Mouse (Mus musculus) thymus, adult 18-20 months (tissue): ENCODE measurements around the gene Osbpl2.

Experiments used
- DNase-seq, 2 experiments: peaks; one replicate each; pipeline ENCODE4 v3.0.0; 2022; ENCODE audit warnings: mixed read lengths in 2 of 2

Osbpl2 gene

DNA sequence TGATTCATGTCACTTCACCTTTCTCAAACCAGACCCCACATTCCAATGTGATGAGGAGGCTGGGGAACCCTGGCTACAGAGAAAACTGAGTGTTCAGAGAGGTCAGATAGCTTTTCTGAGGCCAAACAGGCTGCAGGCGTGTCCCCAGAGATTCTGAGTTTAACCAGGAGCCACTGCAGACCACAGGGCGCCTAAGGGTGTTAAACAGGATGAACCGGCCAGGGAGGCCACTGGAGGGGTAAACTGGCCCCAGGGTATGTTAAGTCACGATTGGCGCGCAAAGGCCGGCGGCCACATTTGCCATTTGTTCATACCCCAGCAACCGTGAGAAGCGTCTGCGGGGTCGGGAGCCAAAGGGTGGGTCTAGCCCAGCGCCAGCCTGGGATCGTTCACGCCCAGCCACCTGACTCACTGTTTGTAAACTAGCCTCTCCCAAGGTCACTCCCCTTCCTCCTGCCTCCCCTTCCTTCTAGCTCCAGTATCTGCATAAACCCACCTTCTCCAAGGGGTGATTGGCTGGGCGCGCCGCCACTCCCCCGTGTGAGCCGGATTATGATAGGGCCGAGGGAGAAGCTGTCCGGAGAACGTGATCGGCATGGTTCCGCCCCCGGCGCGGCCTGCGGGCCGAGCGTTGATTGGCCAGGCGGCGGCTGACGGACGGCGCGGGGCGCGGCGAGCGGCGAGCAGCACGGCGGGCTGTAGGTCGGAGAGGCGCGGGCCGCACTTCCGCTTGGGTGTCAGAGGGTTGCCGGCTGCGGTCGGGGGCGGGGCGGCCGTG is at the start of gene Osbpl2:
Gene Osbpl2 (plus strand): TSS at position 646 of the 778 bp plus-strand sequence.
- peak; percentile 99 for DNase-seq

DNA sequence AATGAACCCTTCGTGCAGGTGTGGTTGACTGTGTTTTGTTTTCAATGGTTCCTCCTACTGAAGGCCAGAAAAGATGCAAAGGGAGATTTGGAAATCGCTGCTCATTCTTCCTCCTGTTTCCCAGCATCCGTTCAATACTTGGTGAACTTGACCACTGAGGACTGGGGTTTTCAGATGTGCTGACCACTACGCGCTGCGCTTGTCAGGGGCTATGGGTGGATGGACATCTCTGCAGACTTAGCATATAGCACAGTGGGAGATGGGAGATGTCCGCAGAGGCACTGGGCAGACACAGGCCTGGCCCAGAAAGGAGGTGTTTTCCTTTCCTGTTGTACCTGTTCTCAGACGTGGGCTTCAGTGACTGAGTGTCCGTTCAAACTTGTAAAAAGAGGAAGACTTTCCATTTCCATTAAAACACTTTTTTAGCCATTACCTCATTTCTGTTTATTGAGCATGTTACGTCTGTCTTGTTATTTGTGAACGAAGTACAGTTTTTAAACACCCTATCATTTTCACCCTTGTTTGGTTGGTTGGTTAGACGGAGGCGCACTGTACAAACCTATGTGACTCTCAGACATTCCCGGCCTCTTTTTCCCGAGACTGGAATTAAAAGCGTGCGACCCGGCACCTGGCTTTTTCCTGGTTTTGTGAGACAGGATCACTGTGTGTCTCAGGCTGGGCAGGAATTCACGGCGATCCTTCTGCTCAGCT is 49.2 kb upstream of the Osbpl2 start:
- DNase-seq, result no peak

DNA sequence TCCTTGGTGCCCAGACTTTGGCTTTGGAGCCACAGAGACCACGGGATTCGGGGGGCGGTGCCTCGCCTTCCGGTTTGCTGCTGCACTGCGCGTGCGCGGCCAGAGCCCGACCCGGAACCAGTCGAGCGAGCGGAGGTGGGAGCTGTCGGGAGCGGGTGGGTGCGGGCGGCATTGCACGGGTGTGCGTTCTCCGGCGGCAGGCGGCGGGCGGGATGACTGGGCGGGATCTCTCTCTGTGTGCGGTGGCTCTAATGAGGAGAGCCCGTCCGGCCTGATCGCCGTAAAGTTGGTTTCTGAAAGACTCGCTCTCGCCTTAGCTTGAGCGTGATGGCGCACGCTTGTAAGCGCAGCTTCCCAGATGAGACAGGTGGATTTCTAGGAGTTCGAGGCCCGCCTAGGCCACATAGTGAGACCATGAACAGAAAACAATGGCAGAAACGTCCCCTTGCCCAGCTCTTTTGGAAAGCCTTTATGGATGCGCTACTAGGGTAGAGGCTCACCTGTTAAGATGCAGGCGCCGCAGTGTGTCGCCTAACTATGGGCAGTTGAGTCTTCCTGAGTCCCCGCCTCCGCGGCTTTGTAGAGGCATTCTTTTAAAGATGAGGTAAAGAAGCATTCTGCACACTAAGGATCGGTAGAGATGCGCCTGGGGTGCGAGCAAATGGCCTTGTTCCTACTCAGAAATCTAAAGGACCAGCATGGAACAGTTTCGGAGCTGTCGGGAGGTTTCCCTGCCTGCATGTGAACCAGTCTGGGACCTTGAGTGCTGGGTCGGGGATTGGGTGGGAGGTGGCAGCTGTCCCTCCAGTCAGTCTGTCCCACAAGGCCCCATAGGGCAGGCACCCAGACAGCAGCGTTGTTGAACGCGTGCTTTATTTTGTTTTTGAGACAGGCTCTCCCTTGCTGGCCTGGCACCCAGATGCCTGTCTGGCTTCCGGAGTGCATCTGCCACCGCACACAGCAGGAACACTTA is 48.3 kb upstream of the Osbpl2 start, which contains the start of gene Mtg2:
Gene Mtg2 (plus strand): TSS at position 108 of the 973 bp plus-strand sequence.
- peak; percentile 86 to 90 for DNase-seq

DNA sequence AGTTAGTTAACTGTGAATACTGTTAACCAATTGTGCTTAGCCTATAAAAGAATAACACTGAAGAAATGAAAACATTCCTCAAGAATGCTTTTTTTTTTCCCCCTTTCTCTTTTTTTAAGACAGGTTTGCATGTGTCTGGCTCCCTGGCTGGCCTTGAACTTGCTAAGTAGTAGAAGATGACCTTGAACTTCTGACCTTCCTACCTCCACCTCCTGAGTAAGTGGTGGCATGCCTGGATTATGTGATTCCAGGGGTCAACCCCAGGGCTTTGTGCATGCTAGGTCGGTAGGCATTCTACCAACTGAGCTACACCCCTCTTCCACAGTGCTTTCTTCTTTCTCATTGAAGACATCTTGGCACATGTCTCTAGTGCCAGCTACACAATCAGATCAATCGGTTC is 47.4 kb upstream of the Osbpl2 start:
- no peak for DNase-seq

DNA sequence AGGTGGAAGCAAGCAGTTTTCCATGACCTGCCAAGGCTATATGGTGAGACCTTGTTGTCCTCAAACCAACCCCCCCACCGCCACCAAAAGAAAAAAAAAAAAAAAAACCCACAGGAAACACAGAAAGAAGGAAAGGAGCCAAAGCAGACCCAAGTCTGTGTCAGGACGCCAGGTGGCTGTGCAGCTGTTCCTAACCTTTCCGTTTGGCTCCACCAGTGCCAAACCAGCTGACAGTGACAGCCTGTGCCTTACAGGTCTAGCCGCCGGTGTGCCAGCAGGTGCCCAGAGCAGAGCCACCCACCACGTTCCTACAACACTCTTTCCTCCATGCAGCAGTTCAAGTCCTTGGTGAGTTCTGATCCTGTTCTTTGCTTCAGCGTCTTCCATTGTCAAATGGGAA is 46.2 kb upstream of the Osbpl2 start:
- DNase-seq, result peak; percentile 61 to 75

DNA sequence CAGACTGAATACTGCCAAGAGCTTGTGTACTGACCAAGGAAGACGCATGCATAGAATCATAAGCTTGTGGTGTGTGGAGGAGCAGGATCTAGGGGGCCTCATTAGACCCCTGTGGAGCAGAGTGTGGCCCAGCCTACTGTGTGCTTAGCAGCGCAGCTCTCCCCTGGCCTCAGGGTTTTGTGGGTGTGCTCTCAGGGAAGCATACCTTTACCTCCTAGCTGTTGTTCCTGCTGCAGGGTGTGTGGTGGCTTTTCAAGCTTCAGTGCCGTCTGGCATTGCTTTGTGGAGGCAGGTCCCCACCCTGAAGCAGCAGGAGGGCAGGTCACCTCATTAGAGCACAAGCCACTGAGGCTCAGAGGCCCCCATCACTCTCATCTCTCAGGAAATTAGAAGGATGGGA is 41.5 kb upstream of the Osbpl2 start:
- DNase-seq, result no peak

DNA sequence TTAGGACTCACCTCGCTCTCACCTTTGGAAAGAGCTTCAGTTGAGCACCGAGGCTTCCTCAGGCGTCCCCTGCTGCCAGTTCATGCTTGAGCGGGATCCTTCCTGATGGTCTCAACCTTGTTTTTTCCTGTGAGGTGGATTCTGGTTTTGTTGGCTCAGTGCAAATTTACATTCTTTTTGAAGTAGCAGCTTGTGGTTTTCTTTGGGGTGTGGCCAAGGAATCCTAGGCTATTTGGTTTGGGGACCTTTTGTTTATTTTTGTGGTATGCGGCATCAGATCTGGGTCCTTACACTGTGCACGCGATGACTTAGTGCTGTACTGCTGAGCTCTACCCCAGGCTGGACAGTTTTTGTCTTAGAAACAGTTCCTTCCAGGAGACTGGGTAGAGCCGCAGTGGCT is 38.4 kb upstream of the Osbpl2 start:
- DNase-seq, result no peak

DNA sequence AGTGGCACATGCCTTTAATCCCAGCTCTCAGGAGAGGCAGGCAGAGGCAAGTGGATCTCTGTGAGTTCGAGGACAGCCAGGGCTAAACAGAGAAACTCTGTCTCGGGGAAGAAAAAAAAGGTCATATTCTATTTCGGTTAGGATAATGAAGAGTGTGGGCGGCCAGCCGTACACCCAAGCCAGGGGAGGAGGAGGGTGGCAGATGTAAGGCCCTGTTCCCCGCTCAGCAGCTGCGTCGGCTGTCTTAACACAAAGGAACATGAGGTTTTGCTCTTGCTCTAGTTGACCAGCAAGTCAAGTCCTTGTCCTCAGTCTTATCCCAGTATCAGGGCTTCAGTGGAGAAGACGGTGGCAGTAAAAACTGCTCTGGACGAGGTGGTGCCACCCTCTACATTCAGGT is 36.0 kb upstream of the Osbpl2 start:
- no peak for DNase-seq

DNA sequence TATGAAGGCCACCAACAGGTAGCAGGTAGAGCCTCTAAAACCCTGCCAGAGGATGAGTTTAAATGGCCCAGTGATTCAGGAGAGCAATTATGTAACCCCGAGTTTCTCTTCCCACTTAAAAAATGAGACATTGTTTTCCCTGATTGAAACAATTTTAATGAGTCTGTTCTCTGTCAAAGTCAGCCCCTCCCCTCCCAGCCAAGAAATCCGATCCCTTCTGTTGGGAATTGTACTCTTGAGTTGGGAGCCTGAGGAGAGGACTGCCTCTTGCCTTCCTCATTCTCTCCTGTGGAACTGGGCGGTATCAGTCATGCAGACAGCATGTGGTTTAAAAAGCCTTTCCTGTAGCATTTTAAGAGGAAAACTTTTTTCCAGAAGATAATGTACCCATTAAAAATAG is 34.5 kb upstream of the Osbpl2 start:
- no peak for DNase-seq

DNA sequence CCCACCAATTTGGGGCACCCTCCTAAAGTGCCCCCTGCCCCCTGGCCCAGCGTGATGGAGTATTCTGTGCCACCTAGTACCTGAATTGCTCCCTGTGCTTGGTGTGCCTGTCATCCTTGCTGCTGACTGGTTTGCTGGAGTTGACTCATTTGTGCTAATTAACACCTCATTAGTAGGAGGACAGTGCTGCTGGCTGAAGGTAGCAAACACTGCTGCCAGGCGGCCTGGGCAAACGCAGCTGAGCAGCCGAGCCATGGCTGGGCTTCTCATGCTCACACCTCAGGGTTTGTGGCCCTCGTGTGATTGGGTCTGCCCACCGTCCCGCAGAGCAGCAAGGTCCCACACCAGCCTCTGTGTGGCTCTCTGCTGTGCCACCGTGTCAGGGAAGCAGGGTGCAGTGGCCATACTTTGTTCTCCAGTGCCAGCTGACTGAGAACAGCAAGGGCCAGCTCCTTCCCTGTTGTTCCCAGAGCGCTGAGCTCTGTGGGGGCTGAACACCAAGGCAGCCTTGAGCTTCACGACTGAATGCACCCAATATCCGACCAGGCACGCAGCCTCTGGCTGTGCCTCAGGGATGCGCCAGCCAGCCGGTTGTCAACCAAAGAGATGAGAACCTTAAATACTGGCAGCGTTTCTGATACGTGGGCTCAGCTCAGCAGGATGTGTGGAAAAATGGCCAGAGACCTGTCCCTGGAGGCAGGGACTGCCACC is 33.0 kb upstream of the Osbpl2 start:
- no peak for DNase-seq

DNA sequence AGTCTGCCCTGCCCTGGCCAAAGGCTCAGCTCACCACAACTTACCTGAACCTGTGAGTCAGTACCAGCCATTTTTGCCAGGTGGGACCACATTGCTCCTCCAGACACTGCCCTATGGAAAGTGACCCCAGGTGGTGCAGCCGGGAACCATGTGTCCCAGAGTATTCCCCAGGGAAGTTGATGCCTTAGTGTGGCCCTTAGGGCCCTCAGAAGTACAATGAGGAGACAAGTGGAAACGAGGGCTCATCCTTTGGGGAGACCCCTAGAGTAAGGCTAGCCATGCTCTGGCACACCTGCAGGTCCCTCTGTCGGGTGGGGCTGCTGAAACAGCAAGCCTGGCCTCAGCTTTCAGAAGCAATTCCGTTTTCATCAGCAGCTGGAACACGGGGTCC is 32.5 kb upstream of the Osbpl2 start:
- no peak for DNase-seq

DNA sequence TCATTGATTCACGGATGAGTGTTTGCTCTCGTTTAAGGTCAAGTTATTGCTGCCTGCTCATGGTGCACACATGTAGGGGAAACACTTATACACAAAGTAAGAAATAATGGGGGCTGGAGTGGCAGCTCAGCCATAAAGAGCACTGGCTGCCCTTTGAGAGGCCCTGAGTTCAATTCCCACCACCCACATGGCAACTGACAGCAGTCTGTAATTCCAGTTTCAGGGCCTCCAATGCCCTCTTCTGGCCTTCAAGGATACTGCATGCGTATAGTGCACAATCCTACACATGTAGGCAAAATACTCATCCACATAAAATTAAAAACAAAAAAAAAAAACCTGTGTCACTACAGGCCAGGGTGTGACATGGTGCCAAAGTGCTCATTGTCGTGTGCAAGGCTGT is 31.6 kb upstream of the Osbpl2 start:
- no peak for DNase-seq

DNA sequence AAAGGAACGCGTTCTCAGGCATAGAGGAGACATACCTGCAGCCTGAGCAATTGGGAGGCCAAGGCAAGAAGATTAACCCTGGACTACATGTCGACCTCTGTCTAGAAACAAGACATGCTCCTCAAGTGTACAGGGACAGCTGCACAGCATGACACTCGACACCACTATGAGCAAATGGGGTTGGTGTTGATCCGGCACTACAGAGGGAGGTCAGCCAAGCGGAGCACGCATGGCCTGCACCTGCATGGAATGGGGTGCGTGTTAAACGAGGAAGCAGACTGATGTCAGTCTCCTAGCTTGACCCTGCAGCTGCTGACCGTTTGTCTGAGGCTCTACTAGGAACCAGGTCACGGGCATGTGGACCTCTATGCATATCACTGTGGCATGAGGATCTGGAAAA is 28.8 kb upstream of the Osbpl2 start:
- no peak for DNase-seq

DNA sequence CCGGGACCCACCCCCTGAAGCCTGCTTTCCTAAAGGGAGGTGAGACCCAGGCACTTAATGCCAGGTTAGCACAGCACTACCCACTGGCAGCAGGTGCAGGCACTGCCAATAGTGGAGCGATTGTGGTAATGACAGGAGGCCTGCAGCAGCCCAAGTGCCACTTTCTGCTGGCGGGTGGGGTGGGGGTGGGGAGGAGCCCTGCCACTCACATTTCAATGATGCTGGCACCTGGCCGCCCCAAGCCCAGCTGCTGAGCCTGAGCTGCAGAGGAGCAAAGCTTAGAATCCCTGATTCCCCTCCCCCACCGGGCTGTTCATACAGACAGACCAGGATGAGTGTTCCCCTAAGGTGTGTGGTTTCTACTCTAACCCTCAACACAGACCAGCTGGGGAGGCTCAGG is 23.4 kb upstream of the Osbpl2 start:
- peak; percentile 72 to 85 for DNase-seq

DNA sequence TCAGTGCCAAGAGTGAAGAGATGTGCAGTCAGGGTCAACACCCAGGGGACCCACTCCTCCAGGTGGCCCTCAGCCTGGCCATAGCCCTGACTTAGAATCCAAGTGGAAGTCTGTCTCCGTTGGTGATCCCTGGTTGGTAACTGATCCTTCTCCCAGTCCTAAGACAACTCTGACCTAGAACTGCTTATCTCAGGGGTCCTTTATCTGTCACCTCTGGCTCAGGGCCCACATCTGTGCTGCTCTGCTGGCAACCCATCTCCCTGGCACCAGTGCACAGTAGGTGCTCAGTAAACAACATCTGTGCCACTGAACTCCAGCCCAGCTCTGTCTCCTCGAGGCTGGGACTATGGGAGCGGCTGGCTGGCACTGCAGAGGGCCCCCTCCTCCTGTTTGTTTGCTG is 21.5 kb upstream of the Osbpl2 start:
- no peak for DNase-seq

DNA sequence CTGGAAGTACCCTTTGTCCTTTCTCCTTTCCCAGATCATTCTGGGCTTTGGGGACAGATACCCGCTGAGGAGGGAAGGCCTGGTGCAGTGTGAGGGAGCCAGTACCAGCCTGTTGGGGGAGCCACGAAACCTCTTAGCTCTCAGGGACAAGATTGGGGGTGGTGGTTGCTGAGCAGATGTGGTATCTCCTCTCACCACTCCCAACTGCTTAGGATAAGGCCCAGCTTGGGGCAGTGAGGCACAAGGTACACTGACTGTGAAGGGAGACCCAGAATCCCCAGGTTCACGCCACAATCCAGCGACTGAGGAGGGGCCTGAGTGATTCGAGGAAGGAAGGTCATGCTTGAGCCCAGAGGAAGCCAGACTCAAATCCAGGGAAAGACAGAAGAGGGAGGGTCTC is 20.9 kb upstream of the Osbpl2 start:
- no peak for DNase-seq

DNA sequence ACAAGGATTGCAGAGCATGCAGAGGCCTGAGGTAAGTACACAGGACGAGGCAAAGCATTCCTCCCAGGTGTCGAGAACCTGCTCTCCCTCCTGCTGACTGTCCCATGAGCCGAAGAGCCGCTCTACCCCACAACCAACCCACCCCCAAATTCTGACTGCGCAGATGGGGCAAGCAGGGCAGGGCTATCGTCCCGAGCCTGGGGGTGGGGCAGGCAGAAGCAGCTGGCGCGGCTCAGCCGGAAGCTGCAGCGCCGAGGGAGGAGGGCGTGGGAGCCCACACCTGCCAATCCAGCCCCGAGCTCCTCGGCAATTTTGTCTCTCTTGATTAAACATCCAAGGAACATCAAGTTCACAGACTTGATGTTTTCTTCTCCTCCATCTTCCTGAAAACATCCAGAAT is 19.6 kb upstream of the Osbpl2 start:
- DNase-seq, result peak; percentile 74 to 76

DNA sequence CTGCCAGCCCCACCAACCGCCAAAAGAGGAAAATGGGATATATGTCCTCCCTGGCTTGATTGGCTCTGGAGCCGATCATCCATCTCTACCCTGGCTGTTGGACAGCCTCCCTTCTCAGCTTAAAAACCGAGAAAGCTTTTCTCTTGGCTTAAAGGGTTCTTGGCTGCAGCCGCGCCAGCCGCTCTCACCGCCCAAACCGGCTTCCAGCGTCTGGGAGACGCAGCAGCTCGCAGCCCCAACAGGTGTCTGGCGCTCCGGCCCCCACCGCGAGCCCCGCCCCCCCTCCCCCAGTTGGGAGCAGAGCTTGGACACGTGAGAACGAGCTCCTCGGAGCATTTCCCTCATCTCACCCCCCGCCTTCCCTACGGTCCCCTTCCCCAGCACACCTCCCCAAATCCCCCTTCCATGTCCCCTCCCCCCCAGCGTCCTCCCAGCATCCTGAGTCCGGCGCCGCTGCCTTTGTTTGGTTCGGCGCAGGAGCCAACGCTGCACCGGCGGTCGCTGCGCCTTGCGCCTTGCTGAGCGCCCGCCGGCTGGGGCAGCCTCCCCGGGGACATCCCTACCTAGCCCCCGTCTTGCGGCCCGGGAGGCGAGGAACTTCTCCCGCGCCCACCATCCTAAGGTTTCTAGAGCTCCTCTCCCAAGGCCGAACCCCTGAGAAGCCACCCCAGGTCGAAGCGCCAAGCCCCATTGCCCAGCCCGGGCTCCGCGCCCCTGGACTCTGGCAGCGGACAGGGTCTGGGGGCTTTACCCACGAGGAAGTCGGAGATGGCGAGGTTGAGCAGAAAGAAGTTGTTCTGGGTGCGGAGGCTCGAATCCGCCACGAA is 15.7 kb upstream of the Osbpl2 start:
- DNase-seq, result no peak

DNA sequence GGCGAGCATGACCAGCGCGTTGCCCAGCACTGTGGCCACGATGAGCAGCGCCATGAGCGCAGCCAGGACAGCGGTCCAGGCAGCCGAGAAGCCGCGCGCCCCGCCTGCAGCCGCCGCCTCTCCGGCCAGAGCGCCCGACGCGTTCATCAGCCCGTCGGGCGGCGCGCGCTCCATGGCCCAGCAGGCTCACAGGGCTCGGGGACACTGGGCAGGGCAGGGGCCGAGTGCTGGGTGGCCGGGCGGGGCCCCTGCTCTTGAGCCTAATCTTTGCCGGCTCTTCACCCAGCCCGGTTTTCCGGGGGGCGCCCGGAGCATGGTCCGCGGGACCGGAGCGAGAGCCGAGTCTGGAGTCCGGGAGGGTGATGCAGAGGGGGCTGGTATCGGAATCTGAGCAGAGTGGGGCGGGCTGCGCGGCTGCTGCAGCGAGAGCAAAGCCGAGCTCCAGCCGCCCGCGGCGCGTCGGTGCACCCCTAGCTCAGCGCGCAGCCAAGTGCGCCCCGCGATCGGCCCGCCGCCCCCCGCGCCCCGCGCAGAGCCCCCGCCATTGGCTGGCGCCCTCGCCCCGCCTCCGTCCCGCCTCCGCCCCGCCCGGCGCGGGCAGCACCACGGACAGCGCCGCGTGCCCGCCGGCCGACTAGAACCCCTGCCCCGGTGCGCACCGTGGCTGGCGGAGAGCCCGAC is 15.0 kb upstream of the Osbpl2 start, which contains the start of gene Hrh3:
Gene Hrh3 (minus strand): TSS at position 511 of the 681 bp plus-strand sequence.
- DNase-seq, result peak; percentile 70 to 73

DNA sequence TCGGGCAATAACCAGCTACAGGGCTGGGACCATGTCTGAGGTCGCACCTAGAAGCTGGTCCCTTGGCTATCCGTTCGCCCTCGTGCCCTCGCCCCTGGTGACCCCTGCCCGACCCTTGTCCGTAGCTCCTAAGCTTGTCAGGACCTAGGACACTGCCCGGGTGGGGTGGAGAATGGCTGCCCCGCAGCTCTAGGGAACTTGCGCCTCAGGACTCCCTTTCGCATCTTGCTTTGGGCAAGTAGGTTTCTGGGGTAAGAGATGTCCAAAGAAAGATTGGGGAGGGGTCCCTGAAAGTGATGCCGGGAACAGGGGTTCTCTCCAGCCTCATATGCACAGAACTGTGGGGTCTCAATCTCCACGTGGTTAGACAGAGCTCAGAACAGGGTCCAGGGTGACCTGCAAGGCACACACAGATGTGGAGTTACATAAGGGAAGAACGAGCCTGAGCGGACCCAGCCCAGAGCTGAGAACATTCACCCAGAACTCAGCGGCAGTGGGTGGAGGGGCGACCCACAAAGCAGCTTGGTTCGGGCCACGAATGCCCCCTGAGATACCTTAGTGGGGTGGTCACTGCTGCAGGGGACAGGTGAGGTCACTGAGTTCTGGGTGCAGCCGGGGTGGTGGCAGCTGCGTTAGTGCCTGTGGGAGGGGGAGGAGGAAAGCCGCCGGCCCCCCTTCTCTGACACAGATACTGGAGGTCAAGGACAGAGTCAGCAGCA is 14.3 kb upstream of the Osbpl2 start:
- no peak for DNase-seq
